Mouse (Mus musculus) layer of hippocampus, adult 18-20 months (tissue): ENCODE results near the gene Cops2. TPM values are rescaled to one million over a fixed set of nuclear protein-coding genes. Genes with fewer than 3 reads are reported as not detected.

ENCODE experiments used
- DNase-seq, 2 experiments: peaks; one replicate each; pipeline ENCODE4 v3.0.0; 2022; ENCODE audit warnings: low spot score in 2 of 2
- long read RNA-seq: library from polyadenylated mRNA; stranded (forward); transcript quantifications from one replicate; pipeline ENCODE4 v2.0.0, GENCODE M21; 2021
- total RNA-seq, 2 experiments: library from RNA; stranded (reverse); gene quantifications; 2 replicates each; pipeline ENCODE4 v1.2.3; 2021

The Cops2 gene
- total RNA-seq, result 100 to 1,000 TPM; 112 to 119 TPM
- long read RNA-seq, transcript Cops2-201 (13 exons, 2,073 nt), result major isoform, 78 of 124 reads
- long read RNA-seq, transcript Cops2-203 (13 exons, 3,392 nt), result minor isoform, 41 of 124 reads
- long read RNA-seq, partial matches to known transcripts, result 3 of 124 reads
- long read RNA-seq, other reads (novel, unspliced or antisense), result 2 of 124 reads

DNA sequence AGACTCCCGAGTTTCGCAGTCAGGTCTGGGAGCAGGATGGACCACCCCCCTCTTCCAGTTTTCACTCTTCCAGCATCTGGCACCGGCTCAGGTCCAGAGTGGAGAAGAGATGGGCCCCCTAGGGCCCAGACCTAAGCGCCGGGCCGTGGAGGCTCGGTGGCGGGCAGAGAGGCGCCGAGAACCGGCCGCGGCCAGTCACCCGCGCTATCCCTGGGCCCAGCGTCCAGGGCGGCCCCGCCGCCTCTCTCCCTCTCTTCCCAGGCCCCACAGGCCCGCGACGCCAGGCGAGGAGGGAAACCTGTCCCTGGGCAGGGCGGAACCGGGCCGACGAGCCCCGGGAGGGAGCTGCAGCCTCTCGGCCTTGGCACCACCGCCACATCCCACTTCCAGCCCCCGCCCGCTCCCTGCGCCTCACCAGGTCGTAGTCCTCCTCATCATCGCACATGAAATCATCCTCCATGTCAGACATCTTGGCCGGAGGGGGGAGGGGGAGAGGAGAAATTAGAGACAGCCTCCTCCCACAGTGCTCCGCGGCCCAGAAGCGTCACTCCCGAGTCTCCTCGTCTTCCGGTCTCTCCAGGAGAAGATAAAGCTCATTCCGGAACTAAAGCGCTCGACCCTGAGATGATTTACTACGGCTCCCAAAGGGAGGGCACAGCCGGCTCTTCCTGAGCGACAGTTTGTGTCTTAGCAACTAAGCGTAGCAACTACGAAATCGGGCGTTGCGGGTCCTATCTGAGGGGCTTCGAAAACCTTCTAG lies at the start of gene Cops2, which contains the start of gene Galk2:
TSS of gene Cops2 (minus strand) at position 619 of the 760 bp plus-strand sequence.
TSS of gene Galk2 (plus strand) at position 589 of the 760 bp plus-strand sequence.
- DNase-seq, result peak; percentile 93 to 98

DNA sequence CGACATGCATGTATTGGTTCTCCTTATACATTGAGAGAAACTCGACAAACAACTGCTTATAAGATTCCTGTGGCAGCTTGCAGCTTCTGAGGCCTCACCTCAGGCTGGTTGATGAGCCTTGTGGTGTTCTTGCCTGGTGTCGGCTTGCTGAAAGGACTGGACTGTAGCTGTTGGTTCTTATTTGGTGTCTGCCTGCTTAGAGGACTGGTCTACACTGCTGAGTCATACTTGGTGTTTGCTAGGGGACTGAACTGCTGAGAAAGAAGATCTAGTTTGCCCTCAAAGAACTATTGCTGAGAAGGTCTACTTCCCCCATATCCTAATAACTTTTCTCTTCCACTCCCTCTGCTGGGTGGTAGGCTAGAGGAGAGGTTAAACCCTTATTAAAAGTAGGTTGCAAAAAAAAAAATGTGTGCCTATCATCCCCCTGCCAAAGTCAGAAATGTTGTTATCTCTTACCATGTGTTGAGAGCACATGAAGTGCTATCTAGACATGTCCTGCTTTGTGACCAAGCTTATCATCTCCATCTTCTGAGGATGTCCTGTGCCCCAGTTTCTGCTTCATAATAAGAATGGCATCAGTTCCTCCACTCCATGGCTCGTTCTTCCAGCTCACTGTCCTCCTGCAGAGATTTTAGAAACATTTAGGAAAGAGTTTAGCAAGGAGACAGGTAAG lies 48.8 kb upstream of the Cops2 start:
- DNase-seq, result no peak

DNA sequence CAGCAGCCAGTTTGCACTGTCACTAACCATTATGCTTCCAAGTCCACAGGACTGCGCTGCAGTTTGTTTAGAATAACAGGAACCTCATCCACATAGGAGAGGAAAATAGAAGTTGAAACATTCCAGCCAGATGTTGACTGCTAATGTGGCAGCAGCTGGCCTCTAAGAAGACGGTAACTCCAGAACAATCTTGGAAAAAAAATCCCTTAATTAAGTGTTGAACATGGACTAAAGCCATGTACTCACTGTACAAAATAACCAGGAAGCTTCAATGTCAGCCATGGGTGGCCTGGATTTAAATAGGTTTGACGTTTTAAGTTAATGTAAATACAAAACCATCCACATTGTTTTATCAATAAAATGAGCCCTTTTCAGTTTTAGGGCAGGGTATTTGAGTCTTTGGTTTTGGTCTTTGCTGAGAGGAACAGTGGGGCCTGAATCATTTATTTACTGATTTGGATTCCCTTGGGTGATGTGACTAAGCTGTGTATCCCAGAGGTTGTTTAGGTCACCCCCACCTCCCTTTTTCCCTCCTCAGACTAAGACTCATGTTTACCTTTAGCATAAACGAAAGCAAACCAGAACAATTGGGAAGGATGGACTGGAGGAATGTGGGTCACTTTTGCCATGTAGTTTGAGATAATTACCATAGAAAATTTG lies 47.6 kb upstream of the Cops2 start:
- no peak for DNase-seq

DNA sequence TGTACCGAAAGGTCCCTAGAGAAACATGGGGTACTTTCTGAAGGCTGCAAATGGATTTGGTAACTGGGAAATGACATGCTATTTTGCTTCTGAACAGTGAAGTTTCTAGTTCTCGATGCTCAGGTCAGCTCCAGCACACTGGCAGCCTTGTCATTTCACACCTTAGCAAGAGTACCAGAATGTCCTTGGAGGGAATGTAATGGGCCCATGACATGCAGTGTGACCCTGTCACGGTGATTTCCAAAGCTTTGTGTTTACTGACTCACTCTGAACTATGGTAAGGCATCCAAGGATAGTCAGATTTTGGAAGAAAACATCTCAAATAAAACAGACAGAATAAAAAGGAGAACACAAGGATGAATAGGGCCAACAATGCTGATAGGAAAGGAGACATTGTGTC lies 42.5 kb upstream of the Cops2 start:
- DNase-seq, result no peak

DNA sequence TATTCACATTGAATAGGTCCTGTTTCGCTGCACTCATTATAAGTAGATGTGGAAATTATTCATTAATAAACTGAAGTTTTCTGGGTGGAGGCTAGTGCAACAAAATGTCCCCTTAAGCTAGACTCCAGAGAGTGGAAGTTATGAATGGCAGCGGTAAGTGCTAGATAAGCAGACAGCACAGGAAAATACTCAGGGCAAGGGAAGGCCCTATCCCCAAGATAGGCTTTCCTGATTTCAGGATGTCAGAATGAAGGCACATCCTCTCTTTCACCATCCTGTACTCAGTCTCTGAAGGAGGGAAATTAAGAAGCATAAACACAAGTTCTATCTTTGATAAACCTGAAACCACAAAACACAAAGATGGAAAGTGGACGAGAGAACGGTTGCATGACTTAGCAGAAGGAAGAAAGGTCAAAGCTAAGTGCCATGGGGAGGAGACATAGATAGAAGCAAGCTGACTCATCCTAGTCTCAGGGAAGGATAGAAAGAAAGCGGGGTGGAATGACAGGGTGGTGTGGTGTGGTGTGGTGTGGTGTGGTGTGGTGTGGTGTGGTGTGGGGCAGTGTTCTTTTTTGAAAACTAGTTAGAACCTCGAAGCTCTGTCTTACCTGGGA lies 42.0 kb upstream of the Cops2 start:
- DNase-seq, result no peak

DNA sequence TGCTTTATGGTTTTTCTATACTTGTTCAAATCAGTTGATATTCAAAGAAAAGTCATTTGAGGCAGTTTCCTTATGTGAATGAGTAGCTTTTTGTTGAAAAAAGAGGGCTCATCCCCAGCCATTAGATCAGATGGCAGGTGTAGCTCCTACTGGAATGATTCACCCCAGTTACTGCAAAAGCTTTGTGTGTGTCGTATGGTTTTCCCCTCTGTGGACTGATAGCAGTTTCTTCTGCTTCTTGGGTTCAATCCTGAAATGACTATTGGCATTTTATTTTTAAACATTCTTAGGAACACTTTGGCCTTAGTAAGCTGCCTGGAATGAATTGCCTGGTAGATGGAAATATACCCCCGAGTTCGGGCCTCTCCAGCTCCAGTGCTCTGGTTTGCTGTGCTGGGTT lies 37.4 kb upstream of the Cops2 start:
- DNase-seq, result no peak

DNA sequence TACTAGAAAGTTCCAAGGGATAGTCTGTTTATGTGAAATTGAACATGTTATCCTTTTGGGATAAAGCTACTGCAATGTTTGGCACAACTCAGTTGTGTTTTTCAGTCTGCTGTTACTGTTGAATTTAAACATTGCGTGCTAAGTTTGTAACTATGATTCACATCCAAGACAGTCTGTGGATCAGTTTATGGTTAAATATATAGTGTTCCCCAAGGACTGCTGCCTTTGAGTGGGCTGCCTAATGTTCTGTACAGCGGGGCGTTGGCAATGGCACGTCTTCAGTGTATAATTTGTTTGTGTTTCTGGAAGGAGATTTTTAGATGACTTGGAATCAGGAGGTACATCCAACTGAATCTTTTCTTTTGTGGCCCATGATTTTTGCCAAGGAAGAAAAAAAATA lies 36.2 kb upstream of the Cops2 start:
- no peak for DNase-seq

DNA sequence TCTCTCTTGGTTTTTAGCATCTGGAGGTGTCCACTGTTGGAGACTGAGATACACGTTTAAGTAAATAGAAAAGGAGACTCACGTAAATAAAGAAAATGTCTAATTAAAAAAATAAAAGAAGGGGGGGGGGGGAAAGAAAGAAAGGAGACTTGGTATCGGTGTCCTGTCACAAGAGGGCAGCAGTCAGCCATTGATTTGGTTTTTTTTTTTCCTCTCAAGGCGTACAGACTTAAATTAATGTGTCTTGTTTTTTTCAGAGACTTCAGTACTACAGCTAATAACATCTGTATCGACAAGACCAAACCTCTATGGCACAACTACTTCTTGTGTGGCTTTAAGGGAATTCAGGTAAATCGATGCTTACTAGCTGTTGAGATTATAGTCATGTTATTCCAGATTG lies 34.2 kb upstream of the Cops2 start:
- peak in 1 of 2 experiments; percentile 35 for DNase-seq

DNA sequence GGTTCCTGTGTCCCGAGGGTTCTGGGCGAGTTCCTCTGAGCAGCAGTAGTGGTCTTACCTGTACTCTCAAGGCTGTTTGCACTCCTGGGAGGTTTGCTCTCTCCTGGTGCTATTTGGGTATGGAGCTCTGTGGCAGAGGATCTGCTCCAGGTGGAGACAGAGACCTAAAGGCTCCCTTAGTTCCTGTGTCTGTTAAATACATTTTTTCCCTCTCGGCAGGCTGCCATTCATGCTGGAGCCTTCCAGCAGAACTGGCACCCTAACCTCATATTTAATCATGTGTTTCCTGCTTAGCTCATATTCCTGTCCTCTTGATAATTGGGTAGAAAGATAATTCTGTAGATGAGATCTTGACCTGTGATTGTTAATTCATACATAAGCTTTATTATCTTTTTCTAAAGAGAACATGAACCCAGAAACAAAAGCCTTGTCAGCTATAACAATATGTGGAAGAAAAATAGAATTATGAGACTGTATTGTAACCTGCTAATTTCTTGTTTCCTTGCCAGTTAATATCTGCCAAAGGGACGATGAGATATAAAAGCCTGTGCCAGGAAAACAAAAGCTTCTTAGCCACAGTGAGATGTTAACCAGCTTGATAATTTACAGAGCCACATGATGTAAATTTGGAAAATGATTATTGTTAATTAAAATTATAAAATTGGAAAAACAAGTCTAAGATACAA lies 27.1 kb upstream of the Cops2 start:
- DNase-seq, result no peak

DNA sequence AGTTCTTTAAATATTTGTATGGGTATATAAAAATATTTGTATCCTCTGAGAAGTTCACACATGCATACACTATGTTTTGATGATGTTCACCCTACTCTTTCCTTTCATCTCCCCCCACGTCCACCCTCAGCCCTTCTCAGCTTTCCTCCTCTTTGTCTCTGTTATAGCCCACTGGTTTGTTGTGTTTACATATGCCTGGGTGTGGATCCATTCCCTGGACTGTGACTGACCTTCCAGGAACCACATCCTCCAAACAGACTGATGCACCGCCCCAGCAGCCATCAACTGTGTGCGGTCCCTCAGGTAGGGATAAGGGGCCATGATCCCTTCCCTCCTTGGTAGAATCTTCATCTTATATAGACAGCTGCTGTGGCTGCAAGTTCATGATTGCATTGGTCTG lies 11.2 kb upstream of the Cops2 start:
- DNase-seq, result no peak

DNA sequence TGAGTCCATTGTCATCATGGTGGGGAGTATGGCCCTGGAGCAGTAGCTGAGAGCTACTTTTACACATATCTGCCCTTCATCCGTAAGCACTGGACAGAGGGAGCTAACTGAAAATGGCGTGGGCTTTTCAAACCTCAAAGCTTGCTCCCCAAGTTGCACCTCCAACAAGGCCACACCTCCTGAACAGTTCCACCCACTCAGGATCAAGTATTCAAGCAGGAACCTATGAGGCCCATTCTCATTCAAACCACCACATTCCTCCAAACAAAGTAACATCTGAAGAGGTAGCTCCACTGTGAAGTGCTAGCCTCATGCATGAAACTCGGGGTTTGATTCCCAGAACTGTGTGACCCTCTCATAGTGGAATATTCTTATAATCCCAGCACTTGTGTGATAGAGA lies 9.4 kb upstream of the Cops2 start:
- DNase-seq, result no peak

DNA sequence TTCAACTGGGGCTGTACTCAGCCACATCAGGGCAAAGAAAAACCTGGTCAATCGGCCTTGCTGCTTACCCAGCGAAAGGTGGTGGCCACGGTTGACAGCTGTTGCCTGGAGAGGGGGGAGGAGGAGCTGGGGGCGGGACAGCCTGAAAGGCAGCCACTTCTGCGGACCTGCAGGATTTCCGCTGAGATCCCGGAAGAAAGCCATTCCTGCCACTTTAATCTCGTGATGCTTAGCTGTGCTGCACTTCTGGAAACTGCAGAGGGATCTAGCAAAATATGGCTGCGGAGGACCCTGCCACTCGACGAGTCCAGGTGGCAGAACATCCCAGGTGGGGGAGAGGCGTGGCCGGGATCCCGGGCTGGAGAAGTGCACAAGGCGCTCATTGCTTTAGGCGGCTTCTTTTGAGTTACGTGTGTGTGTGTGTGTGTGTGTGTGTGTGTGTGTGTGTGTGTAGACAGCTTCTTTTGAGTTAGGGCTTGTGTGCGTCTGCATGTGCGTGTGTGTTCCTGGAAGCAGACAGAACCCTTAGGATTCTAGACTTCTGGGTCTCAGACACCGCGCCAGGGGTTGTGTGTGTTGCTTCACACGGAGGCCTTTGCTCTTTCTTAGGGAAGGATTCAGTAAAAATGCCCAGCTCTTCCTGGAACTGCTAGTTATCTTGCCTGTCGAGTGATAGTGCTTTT lies 7.3 kb upstream of the Cops2 start:
- peak; percentile 20 to 26 for DNase-seq

DNA sequence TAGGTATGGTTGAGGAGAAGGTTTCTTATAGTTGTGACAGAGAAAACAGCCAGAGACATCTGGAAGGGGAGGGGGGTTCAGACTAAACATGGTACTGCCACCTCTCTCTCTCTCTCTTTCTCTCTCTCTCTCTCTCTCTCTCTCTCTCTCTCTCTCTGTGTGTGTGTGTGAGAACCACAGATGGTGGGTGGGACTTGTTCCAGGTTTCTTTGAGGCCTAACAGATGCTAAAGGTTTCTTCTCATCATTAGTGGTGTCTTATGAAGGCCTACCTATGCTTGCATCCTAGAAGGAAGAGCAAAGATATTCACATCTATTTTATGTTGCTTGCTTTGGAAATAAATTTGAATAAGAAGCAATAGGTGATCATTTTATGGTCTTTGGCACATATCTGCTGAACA lies 6.6 kb upstream of the Cops2 start:
- DNase-seq, result no peak

DNA sequence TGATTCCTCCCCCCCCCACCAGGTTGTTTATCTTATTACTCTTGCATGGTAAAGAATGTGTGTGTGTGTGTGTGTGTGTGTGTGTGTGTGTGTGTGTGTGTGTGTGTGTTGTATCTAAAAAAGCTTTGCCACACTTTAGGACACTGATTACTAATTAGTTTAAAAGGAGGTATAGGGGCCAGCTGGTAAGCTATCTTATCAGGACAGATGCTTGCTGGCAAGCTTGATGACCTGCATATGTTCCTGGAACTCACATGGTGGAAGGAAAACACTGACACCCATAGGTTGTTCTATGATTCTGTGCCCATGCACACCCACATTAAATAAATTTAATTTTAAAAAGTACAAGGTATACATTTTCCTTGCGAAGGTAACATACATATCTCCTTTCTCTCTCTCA lies 5.6 kb upstream of the Cops2 start:
- DNase-seq, result no peak

DNA sequence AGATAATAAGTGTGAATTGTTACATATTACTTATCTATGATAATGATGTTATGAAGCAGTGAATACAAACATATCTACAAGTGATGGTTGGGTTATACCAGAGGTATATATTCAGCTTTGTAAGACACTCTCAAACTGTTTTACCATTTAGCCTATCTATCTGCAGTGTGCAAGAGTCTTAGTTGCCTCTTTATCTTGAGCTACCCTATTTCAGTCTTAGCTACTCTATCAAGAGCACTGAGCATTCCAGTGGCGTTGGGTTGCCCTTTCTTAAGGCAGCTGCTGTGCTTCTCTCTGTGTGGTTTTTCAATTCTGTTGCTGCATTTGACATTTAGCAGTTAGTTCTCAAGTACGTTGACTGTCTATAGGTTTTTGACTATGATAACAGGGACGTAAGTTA lies 4.9 kb upstream of the Cops2 start:
- no peak for DNase-seq

DNA sequence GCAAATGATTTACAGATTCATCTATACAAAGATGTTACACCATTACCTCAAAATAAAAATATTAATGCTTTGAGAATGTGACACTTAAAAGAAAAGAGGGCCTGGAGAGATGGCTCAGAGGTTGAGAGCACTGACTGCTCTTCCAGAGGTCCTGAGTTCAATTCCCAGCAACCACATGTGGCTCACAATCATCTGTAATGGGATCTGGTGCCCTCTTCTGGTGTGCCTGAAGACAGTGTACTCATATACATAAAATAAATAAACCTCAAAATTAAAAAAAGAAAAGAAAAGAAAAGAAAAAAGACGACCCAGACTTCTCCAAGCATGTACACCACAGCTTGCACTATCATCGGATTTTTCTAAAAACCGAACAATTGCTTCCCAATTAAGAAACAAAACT lies 1.2 kb downstream of the Cops2 start:
- no peak for DNase-seq

DNA sequence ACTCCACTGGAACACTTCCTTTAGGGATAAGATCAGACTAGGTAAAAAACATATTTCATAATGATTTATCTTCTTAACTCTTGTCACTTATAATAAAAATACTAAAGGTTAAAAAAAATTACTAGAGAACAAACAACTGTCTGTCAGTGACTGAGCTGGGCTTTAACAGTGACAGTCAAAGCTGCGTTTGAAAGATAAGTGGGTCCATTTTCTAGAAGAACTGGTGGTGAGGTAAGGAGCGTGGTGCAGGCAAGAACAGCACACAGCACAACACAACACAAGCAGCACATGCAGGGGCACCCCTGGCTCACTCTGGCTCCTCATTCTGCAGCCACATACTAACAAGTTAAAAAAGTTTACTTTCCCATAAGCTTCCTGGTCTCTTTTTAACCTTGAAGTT lies 7.7 kb downstream of the Cops2 start:
- no peak for DNase-seq

DNA sequence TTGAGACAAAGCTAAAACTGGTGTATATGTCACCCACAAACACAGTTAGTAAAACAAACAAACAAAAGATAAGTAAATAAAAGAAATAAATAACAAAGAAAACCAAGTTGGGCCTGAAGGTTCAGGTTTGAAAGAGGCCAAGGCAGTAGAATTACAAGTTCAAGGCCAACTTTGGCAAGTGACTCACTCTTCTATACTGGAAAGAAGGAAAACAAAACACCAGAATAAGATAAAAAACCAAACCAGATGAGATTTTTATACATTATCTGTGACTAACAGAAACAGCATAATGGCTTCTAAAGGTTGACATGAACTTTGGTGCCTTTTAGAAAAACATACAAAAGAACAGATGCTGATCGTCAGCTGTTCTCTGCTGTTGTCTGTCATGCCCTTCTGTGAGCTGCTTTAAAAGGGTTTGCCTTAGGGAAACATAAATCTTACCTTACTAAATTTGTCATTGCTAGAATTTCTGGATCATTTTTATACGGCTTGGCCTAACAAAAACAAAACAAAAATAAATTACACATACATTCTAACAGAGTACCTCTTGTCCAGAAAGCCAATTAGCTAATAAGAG lies 20.1 kb downstream of the Cops2 start:
- no peak for DNase-seq

DNA sequence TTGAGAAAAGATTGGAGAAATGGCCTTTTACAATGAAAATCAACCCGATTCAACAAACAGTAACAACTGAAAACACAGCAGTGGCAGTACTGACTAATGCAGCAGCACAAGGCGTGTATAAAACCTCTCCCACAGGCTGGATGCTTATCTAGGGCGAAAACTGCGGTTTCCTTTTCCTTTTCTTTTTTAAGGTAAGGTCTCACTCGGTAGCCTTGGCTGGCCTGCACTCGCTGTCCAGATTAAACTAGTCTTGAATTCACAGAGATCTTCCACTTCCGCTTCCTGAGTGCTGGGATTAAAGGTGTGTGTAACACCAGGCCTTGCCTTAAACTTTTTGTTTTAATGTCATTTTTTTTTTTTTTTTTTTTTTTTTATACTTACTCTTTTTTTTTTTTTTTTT lies 20.8 kb downstream of the Cops2 start:
- no peak for DNase-seq

DNA sequence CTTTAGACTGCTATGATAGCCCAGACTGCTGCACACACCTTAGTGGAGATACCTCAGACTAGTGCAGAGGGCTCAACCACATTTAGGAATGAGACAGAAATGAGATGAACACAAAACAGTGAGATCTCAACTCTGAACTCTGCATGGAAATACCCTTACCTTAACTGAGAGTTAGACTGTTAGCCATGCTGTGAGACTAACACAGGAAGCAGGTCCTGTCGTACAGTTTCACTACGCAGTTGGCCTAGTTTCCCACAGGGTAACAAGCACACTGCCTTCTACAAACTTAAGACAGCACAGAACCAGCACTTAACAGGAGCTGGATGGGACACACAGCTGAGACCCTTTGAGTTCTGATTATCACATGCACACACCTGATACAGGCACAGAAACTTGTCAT lies 29.0 kb downstream of the Cops2 start:
- DNase-seq, result no peak
